Mouse (Mus musculus): ENCODE measurements around the gene Chadl. TPM values are rescaled to one million over a fixed set of nuclear protein-coding genes. Genes with fewer than 3 reads are reported as not detected.

The Chadl gene
- 2.3 TPM for polyA plus RNA-seq (2014; fragmentation: Illumina TruSeq; extraction: RNeasy Lipid Tissue Mini Kit (QIAGEN cat#74804); ENCODE audit: low read depth, low replicate concordance)

GRCm38 (mm10) chr15:81697175-81697574 is at the start of gene Chadl:
Gene Chadl, minus strand, starts transcription at chr15:81697287.

GRCm38 (mm10) chr15:81744992-81745600 is 48.0 kb upstream of the Chadl start, which contains the start of the genes Zc3h7b and Rangap1:
Gene Zc3h7b, plus strand, starts transcription at chr15:81745057.
Gene Rangap1, minus strand, starts transcription at chr15:81745530.

GRCm38 (mm10) chr15:81663697-81664561 is 33.2 kb downstream of the Chadl start, which contains the start of gene L3mbtl2:
Gene L3mbtl2, plus strand, starts transcription at chr15:81663889.

Other genes starting within 250 kb of the Chadl start
- 76.0 TPM for gene Rbx1, start 231.0 kb downstream of the Chadl start, polyA plus RNA-seq (2014; fragmentation: Illumina TruSeq; extraction: RNeasy Lipid Tissue Mini Kit (QIAGEN cat#74804); ENCODE audit: low read depth, low replicate concordance)
- 21.3 TPM for gene Ep300, start 111.9 kb downstream of the Chadl start, polyA plus RNA-seq (2014; fragmentation: Illumina TruSeq; extraction: RNeasy Lipid Tissue Mini Kit (QIAGEN cat#74804); ENCODE audit: low read depth, low replicate concordance)
- gene L3mbtl2, start 33.4 kb downstream of the Chadl start, polyA plus RNA-seq (2014; fragmentation: Illumina TruSeq; extraction: RNeasy Lipid Tissue Mini Kit (QIAGEN cat#74804); ENCODE audit: low read depth, low replicate concordance), result 12.1 TPM
- 45.5 TPM for gene Zc3h7b, start 47.8 kb upstream of the Chadl start, polyA plus RNA-seq (2014; fragmentation: Illumina TruSeq; extraction: RNeasy Lipid Tissue Mini Kit (QIAGEN cat#74804); ENCODE audit: low read depth, low replicate concordance)
- gene Rangap1, start 48.2 kb upstream of the Chadl start, polyA plus RNA-seq (2014; fragmentation: Illumina TruSeq; extraction: RNeasy Lipid Tissue Mini Kit (QIAGEN cat#74804); ENCODE audit: low read depth, low replicate concordance), result 20.9 TPM
- gene Tef, start 105.1 kb upstream of the Chadl start, polyA plus RNA-seq (2014; fragmentation: Illumina TruSeq; extraction: RNeasy Lipid Tissue Mini Kit (QIAGEN cat#74804); ENCODE audit: low read depth, low replicate concordance), result 84.7 TPM
- gene Tob2, start 161.5 kb upstream of the Chadl start, polyA plus RNA-seq (2014; fragmentation: Illumina TruSeq; extraction: RNeasy Lipid Tissue Mini Kit (QIAGEN cat#74804); ENCODE audit: low read depth, low replicate concordance), result 36.4 TPM
- 40.3 TPM for gene Phf5a, start 174.6 kb upstream of the Chadl start, polyA plus RNA-seq (2014; fragmentation: Illumina TruSeq; extraction: RNeasy Lipid Tissue Mini Kit (QIAGEN cat#74804); ENCODE audit: low read depth, low replicate concordance)
- 2,087 TPM for gene Aco2, start 175.0 kb upstream of the Chadl start, polyA plus RNA-seq (2014; fragmentation: Illumina TruSeq; extraction: RNeasy Lipid Tissue Mini Kit (QIAGEN cat#74804); ENCODE audit: low read depth, low replicate concordance)
- gene Polr3h, start 229.0 kb upstream of the Chadl start, polyA plus RNA-seq (2014; fragmentation: Illumina TruSeq; extraction: RNeasy Lipid Tissue Mini Kit (QIAGEN cat#74804); ENCODE audit: low read depth, low replicate concordance), result 11.3 TPM
- gene Csdc2, start 239.5 kb upstream of the Chadl start, polyA plus RNA-seq (2014; fragmentation: Illumina TruSeq; extraction: RNeasy Lipid Tissue Mini Kit (QIAGEN cat#74804); ENCODE audit: low read depth, low replicate concordance), result 91.9 TPM